Comparison of ENCODE assay signal across 8 mouse cellular contexts in the genomic region with DNA sequence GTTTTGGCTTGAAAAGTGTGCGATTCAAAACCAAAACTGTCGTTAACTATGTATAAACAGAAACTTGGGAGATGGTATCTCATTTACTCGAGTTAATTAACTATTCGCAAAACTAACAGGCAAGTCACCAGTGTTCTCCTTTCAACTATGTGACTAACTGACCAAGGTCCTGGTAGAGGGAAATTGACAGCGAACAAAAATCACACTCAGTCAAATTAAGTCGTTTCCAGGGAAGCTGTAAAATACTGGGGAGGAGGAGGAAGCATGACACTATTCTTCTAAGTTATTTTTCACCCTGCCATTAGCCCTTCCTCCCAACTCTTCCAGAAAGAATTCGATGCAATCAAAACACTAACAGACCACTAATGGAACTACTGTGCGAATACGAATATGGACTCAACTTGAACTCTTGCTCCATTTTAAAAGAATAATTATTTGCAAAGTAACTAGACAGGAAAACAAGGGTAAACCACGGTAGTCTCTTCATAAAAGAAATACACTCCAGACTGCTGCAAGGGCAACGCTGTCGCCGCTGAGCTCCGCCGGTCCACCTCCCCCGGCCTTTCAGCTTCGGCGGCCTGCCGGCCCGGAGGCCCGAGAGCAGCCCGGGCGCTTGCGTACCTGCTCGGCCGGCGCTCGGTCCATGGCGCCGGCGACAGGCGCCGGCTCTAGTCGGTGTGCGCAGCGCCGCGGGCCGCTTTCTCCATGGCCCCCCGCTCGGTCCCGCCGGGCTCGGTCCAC. TPM values are rescaled to one million over a fixed set of nuclear protein-coding genes. Genes with fewer than 3 reads are reported as not detected.
DNase-seq lines count a peak whose midpoint lies in the region; ATAC-seq and TF ChIP-seq lines count a peak whose summit lies in the region.

No protein-coding gene starts in this region.

- TF ChIP-seq CTCF in MEL (IDR thresholded peaks at IDR 0.05 in 2 of 3, conservative IDR thresholded peaks at IDR 0.05 in 1 of 3; ENCODE audit: control insufficient read depth in 1 of 3, insufficient read depth in 1 of 3, low read depth in 2 of 3, low read length in 3 of 3, poor library complexity in 1 of 3, severe bottlenecking in 1 of 3), result no peak
- no peak for TF ChIP-seq CTCF in heart, postnatal 0 days (IDR thresholded peaks at IDR 0.05; ENCODE audit: low read depth)

- TF ChIP-seq RAD21 in MEL (IDR thresholded peaks at IDR 0.05; ENCODE audit: low read depth, low read length), result no peak

- 3% methylated on average over 44 of the region's 44 CpGs for WGBS in heart, embryonic 14.5 days
- WGBS in heart, postnatal 0 days, result 2% methylated on average over 43 of the region's 44 CpGs
- 4% methylated on average over 43 of the region's 44 CpGs for WGBS in midbrain, embryonic 11.5 days

- H3K9ac ChIP-seq in heart, embryonic 14.5 days (ENCODE audit: low read length), result peak overlapping the region; percentile 93
- peak overlapping the region; percentile 90 for H3K9ac ChIP-seq in MEL (ENCODE audit: control insufficient read depth, low read depth, low read length, poor library complexity, severe bottlenecking)
- H3K9ac ChIP-seq in heart, postnatal 0 days (replicated peaks; ENCODE audit: low read depth, low read length), result peak overlapping the region; percentile 90
- H3K9ac ChIP-seq in midbrain, embryonic 11.5 days (ENCODE audit: low read length), result peak overlapping the region; percentile 89

- peaks cover 15% of the 10 kb centered on the region for H3K36me3 ChIP-seq in heart, embryonic 14.5 days (ENCODE audit: control insufficient read depth, insufficient read depth, low read length)
- peaks cover 0 to 14% of the 10 kb centered on the region in 2 experiments; a peak in 2 of 4 replicates for H3K36me3 ChIP-seq in MEL (ENCODE audit: control insufficient read depth in 1 of 2, insufficient read depth in 2 of 2, low read length in 2 of 2)
- H3K36me3 ChIP-seq in heart, postnatal 0 days (replicated peaks; ENCODE audit: control insufficient read depth, insufficient read depth, low read length), result no peaks in the 10 kb centered on the region; the same call in 1 of the 2 replicates
- 0 out of 2 replicates have a peak, but pooled peaks cover 2% of the 10 kb centered on the region for H3K36me3 ChIP-seq in midbrain, embryonic 11.5 days (ENCODE audit: control insufficient read depth, insufficient read depth, low read length)

- no peak for ATAC-seq in heart, embryonic 14.5 days (ENCODE audit: insufficient number of reproducible peaks, insufficient read depth, low FRiP score, low read depth)
- ATAC-seq in heart, postnatal 0 days (ENCODE audit: insufficient read depth, low read depth), result peak; percentile 3; the same call in 1 of the 2 replicates
- ATAC-seq in midbrain, embryonic 11.5 days (ENCODE audit: low FRiP score), result peak; percentile 25; the same call in 1 of the 2 replicates

- H3K4me3 ChIP-seq in heart, embryonic 14.5 days (ENCODE audit: control insufficient read depth in 1 of 2, insufficient read depth in 1 of 2, low read depth in 1 of 2, low read length in 2 of 2), result peak overlapping the region; percentile 94 to 96
- peak overlapping the region; percentile 87 to 89 for H3K4me3 ChIP-seq in MEL (ENCODE audit: control insufficient read depth in 1 of 2, insufficient read depth in 1 of 2, low read depth in 2 of 2, low read length in 2 of 2)
- peak overlapping the region; percentile 84 for H3K4me3 ChIP-seq in heart, postnatal 0 days (ENCODE audit: low read depth, low read length)
- peak overlapping the region; percentile 88 for H3K4me3 ChIP-seq in midbrain, embryonic 11.5 days (ENCODE audit: low read depth, low read length)

- peaks cover 12% of the 10 kb centered on the region for H3K79me2 ChIP-seq in MEL (ENCODE audit: control insufficient read depth, insufficient read depth, low read length, poor library complexity)

- H3K27ac ChIP-seq in heart, embryonic 14.5 days (replicated peaks in 1 of 2; ENCODE audit: control insufficient read depth in 1 of 2, insufficient read depth in 1 of 2, low read depth in 2 of 2, low read length in 2 of 2), result peak overlapping the region; percentile 59 to 85
- 0 out of 2 replicates have a peak overlapping the region, but pooled peaks have one; percentile 2 for H3K27ac ChIP-seq in MEL (ENCODE audit: control insufficient read depth, low read depth, low read length)
- peak overlapping the region; percentile 93 for H3K27ac ChIP-seq in heart, postnatal 0 days (ENCODE audit: low read depth)
- H3K27ac ChIP-seq in midbrain, embryonic 11.5 days (ENCODE audit: low read depth, low read length), result peak overlapping the region; percentile 52

- peak in 1 of 2 experiments; percentile 75; a peak in 2 of 4 replicates for TF ChIP-seq POLR2A in MEL (IDR thresholded peaks at IDR 0.05; ENCODE audit: control insufficient read depth in 1 of 2, insufficient read depth in 1 of 2, low read depth in 1 of 2, low read length in 2 of 2, poor library complexity in 1 of 2)

- H3K9me3 ChIP-seq in heart, embryonic 14.5 days (ENCODE audit: control insufficient read depth, low read length), result no peaks in the 10 kb centered on the region
- H3K9me3 ChIP-seq in MEL (replicated peaks; ENCODE audit: insufficient read depth, low read length), result no peaks in the 10 kb centered on the region
- H3K9me3 ChIP-seq in heart, postnatal 0 days (replicated peaks; ENCODE audit: control insufficient read depth, low read length), result no peaks in the 10 kb centered on the region
- H3K9me3 ChIP-seq in midbrain, embryonic 11.5 days (ENCODE audit: control insufficient read depth, low read length), result no peaks in the 10 kb centered on the region

- no peak for DNase-seq in heart, adult 8-10 months (ENCODE audit: low spot score)
- DNase-seq in MEL (ENCODE audit: low read depth, low spot score) (peak; percentile 36), MN1 (ENCODE audit: low spot score) (no peak)
- no peak for DNase-seq in heart, postnatal 0 days (ENCODE audit: low spot score)
- DNase-seq in midbrain, embryonic 11.5 days (ENCODE audit: low spot score, missing footprints), result peak; percentile 89
- DNase-seq in cerebellum, adult 11 months, result no peak
- no peak for DNase-seq in right cerebral cortex, adult 2 months (ENCODE audit: low spot score in 2 of 2)

- peak overlapping the region; percentile 84 for H3K4me2 ChIP-seq in heart, embryonic 14.5 days (ENCODE audit: low read length)
- peak overlapping the region; percentile 68 for H3K4me2 ChIP-seq in heart, postnatal 0 days (ENCODE audit: low read depth, low read length)
- H3K4me2 ChIP-seq in midbrain, embryonic 11.5 days, result peak overlapping the region; percentile 70

- TF ChIP-seq EP300 in MEL (IDR thresholded peaks at IDR 0.05; ENCODE audit: low read depth in 1 of 2, low read length in 2 of 2), result no peak
- no peak for TF ChIP-seq EP300 in heart, postnatal 0 days (IDR thresholded peaks at IDR 0.05; ENCODE audit: low read depth)

- peaks cover 0 to 20% of the 10 kb centered on the region in 2 experiments; a peak in 2 of 4 replicates for H3K4me1 ChIP-seq in heart, embryonic 14.5 days (ENCODE audit: control insufficient read depth in 2 of 2, insufficient read depth in 2 of 2, low read length in 2 of 2)
- H3K4me1 ChIP-seq in MEL (ENCODE audit: control insufficient read depth in 1 of 2, insufficient read depth in 2 of 2, low read length in 2 of 2), result peaks cover 2 to 5% of the 10 kb centered on the region in 2 experiments; a peak in 2 of 4 replicates
- peaks cover 19% of the 10 kb centered on the region for H3K4me1 ChIP-seq in heart, postnatal 0 days (ENCODE audit: control insufficient read depth, insufficient read depth)
- peaks cover 12% of the 10 kb centered on the region for H3K4me1 ChIP-seq in midbrain, embryonic 11.5 days (ENCODE audit: control insufficient read depth, insufficient read depth, low read length)

- no peaks in the 10 kb centered on the region for H3K27me3 ChIP-seq in heart, embryonic 14.5 days (ENCODE audit: control insufficient read depth, insufficient read depth, low read length)
- H3K27me3 ChIP-seq in MEL (ENCODE audit: control insufficient read depth in 1 of 2, insufficient read depth in 2 of 2, low read length in 2 of 2), result no peaks in the 10 kb centered on the region
- no peaks in the 10 kb centered on the region for H3K27me3 ChIP-seq in heart, postnatal 0 days (ENCODE audit: control insufficient read depth, insufficient read depth, low read length)
- H3K27me3 ChIP-seq in midbrain, embryonic 11.5 days (ENCODE audit: control insufficient read depth, insufficient read depth, low read length), result no peaks in the 10 kb centered on the region

TF ChIP-seq in MEL, 35 proteins besides CTCF, POLR2A, EP300 and RAD21:
- TF ChIP-seq SIN3A (IDR thresholded peaks at IDR 0.05; ENCODE audit: low read length) (0 out of 2 replicates have a peak, but pooled peaks have one; percentile 0), RCOR1 (IDR thresholded peaks at IDR 0.05; ENCODE audit: low read depth, low read length) (no peak), UBTF (IDR thresholded peaks at IDR 0.05; ENCODE audit: borderline replicate concordance, insufficient read depth, low read depth, low read length) (peak; percentile 99)
TF ChIP-seq in MEL: peak in this region for 2.

RNA-seq across cellular contexts. Expression of a gene that starts 0.5 kb away (rescaled TPM):
- polyA plus RNA-seq in heart, embryonic 14.5 days (2014; fragmentation: Nextera tagmentation; extraction: Ambion mirVana), result 15.7 and 16.4 TPM in 2 replicates
- total RNA-seq in heart, adult 8-10 months (2022), result 10 to 100 TPM; 26.1 to 29.2 (median 27.6) TPM
- 7.3 and 7.6 TPM in 2 replicates for total RNA-seq in MEL (2012; rRNA removed)
- polyA plus RNA-seq in MEL (2012; ENCODE audit: insufficient read depth in 1 of 2, insufficient read length in 2 of 2, low read depth in 1 of 2, low replicate concordance in 2 of 2, missing spikeins in 1 of 2), result 10 to 100 TPM in 1 of 2 experiments, not detected in 1; 10.9 TPM
- 15.6 and 44.3 TPM in 2 replicates for total RNA-seq in heart, postnatal 0 days (2014; rRNA removed; ENCODE audit: low replicate concordance)
- polyA plus RNA-seq in heart, postnatal 0 days (2015; fragmentation: Nextera tagmentation; extraction: Ambion mirVana), result 9.9 and 10.5 TPM in 2 replicates
- 24.8 and 28.9 TPM in 2 replicates for polyA plus RNA-seq in midbrain, embryonic 11.5 days (2014; fragmentation: Nextera tagmentation; extraction: Ambion mirVana)

RNA-seq across cellular contexts. Expression of a gene that starts 58.2 kb away (rescaled TPM):
- 1.2 and 1.3 TPM in 2 replicates for polyA plus RNA-seq in heart, embryonic 14.5 days (2014; fragmentation: Nextera tagmentation; extraction: Ambion mirVana)
- total RNA-seq in heart, adult 8-10 months (2022), result under 1 TPM; 0.82 to 0.97 (median 0.91) TPM
- 1.1 and 1.3 TPM in 2 replicates for total RNA-seq in MEL (2012; rRNA removed)
- under 1 TPM in 1 of 2 experiments, not detected in 1; 0.38 TPM for polyA plus RNA-seq in MEL (2012; ENCODE audit: insufficient read depth in 1 of 2, insufficient read length in 2 of 2, low read depth in 1 of 2, low replicate concordance in 2 of 2, missing spikeins in 1 of 2)
- total RNA-seq in heart, postnatal 0 days (2014; rRNA removed; ENCODE audit: low replicate concordance), result 1.2 and 4.4 TPM in 2 replicates
- polyA plus RNA-seq in heart, postnatal 0 days (2015; fragmentation: Nextera tagmentation; extraction: Ambion mirVana), result 0.44 and 0.49 TPM in 2 replicates
- polyA plus RNA-seq in midbrain, embryonic 11.5 days (2014; fragmentation: Nextera tagmentation; extraction: Ambion mirVana), result 0.82 and 0.92 TPM in 2 replicates

Comparison
In these comparisons a context has a peak if more than half of its experiments do, and no peak if none do; other contexts are left out.
1. H3K27ac ChIP-seq: peak in every context shown above with its lines; median percentile 93 in heart, postnatal 0 days; 72 in heart, embryonic 14.5 days; 52 in midbrain, embryonic 11.5 days; 2 in MEL.
2. DNase-seq: peak in MEL (single experiment) and midbrain, embryonic 11.5 days (single experiment); none in heart, adult 8-10 months (single experiment), heart, postnatal 0 days (single experiment), MN1 (single experiment), cerebellum, adult 11 months (single experiment) and right cerebral cortex, adult 2 months (0 of 2).
3. Peak in every context shown above with its lines, with median percentiles within 50 percentile points of each other: H3K4me2 ChIP-seq, H3K4me3 ChIP-seq and H3K9ac ChIP-seq.